Mouse (Mus musculus) kidney, postnatal 14 days (tissue): ENCODE data around the gene Rxra.
A peak's percentile ranks its signal among the peaks of the same experiment; 100 is the strongest.

Source experiments
- DNase-seq: peaks from one replicate; pipeline ENCODE4 v3.0.0; 2022; ENCODE audit warnings: mixed read lengths

Gene Rxra

GRCm38 (mm10) chr2:27764256-27764936, 88.2 kb downstream of the Rxra start:
- peak; percentile 54 for DNase-seq

DNA sequence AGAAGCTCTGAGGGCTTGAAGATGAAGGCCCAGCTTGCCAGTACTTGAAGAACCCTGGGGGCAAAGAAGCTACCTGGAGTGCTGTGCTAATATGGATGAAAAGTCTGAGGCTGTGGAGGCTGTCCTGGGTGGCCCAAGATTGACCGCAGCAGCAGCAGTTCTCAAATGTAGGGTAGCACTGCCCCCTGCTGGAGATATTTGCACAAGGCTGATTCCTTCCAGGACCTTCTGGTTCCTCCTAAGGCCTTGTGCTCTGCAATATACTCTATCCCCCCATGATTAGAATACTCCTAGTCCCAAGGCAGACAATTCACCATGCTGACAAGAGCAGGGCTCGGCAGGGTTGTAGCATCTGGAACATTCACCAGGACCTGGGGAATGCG, 88.7 kb downstream of the Rxra start:
- peak; percentile 91 for DNase-seq

DNA sequence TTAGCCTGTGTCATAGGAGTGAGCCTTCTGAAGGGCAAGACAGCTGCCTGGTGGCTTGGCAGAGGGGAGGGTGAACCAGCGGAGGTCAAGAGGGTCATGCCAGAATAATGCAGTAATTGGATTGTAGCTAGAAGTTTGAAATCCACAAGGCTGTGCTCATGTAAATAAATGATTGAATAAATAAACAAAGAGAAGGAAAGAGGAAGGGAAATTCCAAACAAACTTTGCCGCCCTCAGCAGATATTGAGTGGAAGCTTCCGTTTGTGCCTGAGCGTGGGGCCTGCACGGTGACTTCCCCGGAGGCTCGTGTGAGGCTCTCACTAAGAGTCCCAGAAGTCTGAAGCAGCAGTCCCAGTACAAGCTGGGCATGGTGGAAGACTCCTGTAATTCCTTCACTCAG, 91.5 kb downstream of the Rxra start:
- no peak for DNase-seq

GRCm38 (mm10) chr2:27769701-27770100, 93.5 kb downstream of the Rxra start:
- DNase-seq: no peak

GRCm38 (mm10) chr2:27770205-27770604, 94.0 kb downstream of the Rxra start:
- DNase-seq: peak; percentile 73

GRCm38 (mm10) chr2:27771936-27772335, 95.7 kb downstream of the Rxra start:
- peak; percentile 91 for DNase-seq

GRCm38 (mm10) chr2:27772841-27773388, 96.7 kb downstream of the Rxra start:
- peak; percentile 52 for DNase-seq

DNA sequence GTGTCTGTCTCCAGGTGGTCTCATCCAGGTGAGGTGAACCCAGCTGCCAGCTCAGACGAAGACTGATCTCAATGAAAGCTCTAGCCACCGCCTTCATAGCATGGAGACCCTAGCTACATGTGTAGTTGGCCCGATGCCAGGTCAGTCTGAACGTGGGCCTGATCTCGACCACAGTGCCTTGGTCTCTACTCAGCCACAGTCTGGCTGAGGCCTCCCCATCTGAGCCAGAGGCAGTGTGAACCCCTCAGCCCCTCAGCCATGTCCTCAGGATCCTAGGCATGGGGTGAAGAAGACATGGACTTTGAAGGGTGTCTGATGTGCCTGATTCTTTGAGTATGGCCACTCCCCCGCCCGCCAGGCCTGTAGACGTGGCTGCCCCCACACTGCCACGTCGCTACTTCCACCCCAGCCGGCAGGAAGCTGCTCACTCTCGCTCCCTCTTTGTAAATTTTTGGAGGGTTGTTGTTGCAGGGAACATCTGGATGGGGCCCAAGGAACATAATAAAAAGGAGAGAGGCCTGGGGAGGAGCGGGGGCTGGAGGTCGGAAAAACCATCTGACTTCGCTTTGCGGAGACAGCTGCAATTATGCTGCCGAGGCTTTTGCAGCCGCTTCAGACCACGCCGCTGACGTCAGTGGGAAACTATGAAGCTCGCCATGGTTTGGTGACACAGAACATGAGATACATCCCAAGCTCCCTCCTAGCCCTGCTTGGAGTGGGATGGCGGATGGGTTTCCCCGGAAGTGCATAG, 97.9 kb downstream of the Rxra start:
- DNase-seq: peak; percentile 86

GRCm38 (mm10) chr2:27775006-27775405, 98.8 kb downstream of the Rxra start:
- DNase-seq: no peak

DNA sequence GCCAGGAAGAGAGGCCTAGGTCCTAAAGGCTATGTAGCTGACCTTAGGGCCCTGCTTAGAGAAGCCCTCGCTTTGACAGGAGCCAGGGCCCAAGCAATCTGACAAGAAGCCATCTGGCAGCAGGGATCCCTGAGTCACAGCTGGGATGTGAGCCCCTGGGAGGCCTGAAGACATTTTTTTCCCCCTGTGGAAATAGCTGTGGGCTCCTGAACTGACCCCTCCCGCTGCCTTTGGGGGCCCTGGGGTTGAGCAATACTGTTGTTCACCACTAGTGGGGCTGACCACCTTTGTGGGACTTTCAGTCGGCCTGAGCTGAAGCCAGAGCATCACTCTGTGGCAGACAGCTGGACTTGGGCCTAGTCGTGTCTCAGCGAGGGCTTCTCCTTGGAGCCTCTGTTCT, 99.4 kb downstream of the Rxra start:
- peak; percentile 8 for DNase-seq

DNA sequence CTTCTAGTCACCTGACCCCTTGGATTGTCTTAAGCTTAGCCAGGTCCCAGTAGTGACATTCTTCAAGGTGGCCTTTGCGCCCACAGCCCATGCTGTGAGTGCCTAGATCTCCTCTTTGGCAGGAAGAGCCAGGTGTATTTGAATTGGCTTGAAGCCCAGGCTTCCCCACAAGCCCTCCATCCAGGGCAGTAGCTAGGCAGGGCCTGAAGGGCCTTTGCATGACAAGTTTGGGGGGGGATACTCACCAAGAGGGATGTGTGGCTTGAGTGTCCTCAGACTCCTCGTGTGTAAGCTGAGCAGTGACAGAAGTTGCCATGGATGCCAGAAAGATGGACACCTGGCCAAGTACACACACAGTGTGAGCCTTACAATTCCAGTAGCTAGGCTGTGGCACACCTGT, 101.5 kb downstream of the Rxra start:
- DNase-seq: no peak

DNA sequence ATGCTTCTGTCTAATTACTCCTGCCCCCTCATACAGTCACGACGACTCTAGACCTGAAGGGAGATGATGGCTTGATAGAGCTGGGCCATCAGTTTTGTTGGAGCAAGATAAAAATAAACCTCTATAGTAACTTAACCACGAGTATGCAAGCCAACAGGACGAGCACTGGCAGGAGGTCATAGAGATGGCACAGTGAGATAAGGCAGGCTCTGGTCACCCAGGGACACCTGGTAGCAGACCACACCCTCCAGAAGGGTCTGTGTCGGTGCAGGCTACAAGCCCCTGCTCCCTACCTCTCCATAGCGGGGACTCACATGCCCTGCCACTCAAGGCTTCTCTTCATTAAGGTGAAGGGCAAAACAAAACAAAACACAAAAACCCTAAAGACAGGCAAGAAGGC, 102.0 kb downstream of the Rxra start:
- DNase-seq: no peak

DNA sequence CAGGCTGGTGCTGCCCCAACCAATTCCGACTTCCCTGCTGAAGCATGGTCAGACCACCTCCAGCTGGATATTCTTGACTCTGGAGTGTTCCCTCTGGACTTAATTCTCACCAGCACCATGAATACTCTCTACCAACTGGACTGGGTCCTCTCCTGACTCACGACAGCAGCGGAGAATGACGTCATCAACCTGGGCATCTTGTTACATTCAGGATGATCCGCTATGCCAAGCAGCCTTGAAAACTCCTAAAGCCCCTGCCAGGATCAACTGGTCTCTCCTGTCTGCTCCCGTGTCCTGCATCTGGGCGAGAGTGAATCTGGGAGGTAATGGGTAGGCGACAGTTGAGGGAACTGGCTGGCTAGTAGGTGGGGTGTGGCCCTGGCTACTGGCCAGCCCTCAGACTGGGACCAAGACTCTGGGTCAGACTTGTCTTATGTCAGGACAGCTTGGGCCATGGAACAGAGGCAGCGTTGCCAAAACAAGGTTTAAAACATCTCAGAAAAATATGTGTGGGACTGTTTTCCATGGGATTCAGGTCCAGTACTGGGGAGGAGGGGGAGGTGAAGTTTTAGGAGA, 103.1 kb downstream of the Rxra start:
- DNase-seq: no peak

- no peak for DNase-seq
Measured at GRCm38 (mm10) chr2:27780162-27780561, 103.9 kb downstream of the Rxra start.

DNA sequence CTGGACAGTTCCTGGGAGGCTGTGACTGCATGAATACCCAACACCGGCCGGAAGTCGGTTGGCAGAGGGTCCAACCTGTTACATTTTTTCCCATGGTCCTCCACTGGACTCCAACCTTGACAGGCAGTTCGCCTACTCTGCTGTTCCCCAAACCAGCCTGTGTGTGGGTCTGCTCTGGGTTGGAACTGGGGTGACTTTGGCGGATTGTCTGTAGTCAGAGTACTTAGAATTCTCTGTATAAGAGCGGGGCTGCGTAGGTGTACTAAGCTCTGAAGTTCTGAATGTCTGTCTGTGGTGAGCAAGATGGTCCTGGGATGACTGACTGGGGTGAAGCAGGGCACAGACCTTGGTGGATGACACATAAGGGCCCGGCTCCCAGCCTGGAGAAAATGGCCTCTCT, 109.1 kb downstream of the Rxra start:
- no peak for DNase-seq

DNA sequence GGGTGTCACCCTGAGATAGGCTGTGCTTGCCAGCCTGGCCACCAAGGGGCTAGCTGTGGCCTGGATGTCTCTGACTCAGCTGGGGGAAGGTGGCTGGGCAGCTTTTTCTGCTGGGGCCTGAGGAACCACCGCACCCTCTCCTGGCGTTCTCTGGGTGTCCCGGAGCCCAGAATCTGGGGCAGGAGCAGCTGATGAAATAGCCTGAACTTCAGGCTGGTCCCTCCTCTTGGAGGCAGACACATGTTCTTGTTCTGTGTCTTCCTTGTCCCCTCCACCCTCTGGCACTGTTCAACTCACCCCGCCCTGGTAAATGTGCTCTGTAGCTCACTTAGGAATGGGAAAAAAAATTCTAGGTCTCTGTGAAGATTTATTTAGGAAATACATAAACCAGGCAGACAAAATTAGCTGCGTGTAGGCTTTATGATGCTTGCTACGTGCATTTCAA, 109.8 kb downstream of the Rxra start:
- DNase-seq: no peak

DNA sequence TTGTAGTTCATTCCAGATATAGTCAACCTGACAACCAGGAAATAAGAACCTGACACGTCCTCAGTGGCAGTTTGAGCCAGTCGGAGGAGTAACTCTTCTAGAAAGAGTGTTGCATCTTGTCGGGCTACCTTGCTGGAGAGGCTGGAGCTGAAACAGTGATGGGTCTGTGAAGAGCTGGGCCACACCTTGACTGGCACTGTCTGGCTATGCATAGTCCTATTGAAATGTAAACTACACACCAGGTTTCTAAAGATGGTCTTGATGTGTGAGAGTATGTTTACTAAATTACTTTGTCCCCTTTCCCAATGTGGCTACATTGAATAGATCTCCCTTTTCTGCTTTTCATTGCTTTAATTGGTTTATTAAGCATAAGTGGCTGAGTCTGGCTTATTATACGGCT, 115.3 kb downstream of the Rxra start:
- DNase-seq: no peak

DNA sequence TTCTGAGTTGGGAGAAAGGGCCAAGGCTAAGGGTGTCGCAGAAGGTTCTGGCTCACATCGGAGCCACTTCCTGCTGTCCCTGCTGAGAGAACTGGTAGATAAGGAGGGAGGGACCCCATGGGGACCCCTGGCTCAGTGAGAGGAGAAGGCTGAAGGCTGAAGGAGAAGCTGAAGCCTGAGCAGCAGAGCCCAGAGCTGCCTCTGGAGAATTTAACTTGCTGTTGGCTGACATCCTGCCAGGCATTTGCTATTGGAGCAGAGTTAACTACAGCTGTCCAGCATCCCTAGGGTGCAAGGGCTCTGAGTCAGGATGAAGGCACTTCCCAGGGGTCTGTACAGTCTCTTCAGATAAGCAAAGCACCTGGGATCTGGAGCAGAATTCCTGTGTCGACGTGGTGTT, 122.8 kb downstream of the Rxra start:
- DNase-seq: peak; percentile 60

GRCm38 (mm10) chr2:27801041-27801440, 124.8 kb downstream of the Rxra start:
- DNase-seq: no peak

DNA sequence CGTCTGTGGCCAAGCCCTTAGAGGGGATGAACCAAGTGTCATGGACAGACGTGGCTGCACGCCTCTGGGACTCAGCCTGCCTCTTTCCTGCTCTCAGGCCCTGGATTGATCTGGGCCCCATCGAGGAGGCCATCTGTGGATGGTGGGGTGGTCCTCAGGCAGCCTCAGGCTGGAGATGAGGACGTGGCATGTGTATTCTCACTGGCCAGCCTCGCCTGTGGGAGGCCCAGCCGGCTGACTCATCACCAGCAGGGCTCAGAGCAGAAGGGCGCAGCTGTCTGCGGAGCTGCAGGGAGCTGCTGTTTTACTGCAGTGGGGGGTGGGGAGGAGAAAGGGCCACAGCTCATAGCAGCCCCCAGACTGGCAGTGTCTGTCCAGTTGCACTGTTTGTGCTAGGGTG, 126.3 kb downstream of the Rxra start:
- DNase-seq: peak; percentile 46

DNA sequence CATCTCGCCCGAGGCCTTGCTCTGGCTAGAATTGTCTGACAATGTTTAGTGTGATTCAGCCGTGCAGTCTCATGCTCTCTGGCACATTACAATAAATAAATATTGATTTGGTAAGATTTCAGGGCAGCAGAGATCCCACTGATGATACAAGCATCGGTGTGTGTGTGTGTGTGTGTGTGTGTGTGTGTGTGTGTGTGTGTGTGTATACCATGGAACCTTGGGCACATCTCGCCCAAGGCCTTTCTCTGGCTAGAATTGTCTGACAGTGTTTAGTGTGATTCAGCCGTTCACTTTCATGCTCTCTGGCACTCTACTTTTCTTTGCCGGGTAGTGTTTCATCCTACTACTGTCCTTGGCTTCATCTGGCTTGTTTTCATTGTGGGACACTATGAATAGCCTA, 130.5 kb downstream of the Rxra start:
- no peak for DNase-seq

DNA sequence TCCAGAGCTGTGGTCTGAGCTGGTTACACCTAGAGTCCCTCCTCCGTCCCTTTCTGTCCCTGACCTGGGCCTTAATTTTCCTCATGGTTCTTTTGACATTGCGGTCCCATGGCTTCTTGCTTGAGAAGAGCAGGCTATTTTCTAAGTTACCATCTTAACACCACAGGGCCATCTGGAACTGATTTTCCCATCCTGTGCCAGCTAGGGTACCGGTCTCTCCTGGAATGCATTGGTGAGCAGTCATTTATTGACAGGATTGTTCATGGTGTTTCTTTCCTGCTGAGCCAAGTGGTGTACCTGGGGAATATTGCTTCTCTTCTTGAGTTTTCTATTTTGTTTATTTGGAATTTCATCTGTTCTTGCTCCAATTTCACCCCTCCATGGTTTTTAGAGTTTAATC, 131.4 kb downstream of the Rxra start:
- DNase-seq: no peak

DNA sequence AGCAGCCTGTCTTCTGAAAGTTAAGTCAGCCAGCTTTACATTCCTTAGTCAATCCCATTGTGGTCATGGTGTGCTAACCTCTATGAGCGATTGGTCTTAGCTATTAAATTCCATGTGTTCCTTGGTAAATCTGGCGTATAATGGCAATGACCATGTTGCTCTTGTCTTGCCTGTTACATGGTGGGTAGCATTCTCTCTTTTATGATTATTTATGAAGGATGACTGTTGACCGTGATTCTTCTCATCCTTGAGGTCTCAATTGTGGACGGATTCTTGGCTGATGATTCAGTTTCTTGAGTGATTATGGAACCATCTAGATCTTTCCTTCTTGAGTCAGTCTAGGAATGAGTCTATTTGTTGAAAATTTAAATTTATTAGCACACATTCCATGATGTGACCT, 133.7 kb downstream of the Rxra start:
- no peak for DNase-seq
